Mouse (Mus musculus) stomach, postnatal 0 days (tissue): ENCODE results near the gene Copz1. TPM values are rescaled to one million over a fixed set of nuclear protein-coding genes. Genes with fewer than 3 reads are reported as not detected.
A peak's percentile ranks its signal among the peaks of the same experiment; 100 is the strongest.

Experiments used
- ATAC-seq: fragments of 200-750 bp; cut with Nextera tagmentation; 2 replicates; pipeline ENCODE4 v1.8.0; 2017; ENCODE audit not compliant: low FRiP score, low TSS enrichment
- DNase-seq: peaks from one replicate; pipeline ENCODE4 v3.0.0-alpha.2; 2016; ENCODE audit warnings: low spot score
- H3K27ac ChIP-seq: fragments of 300-500 bp; sonication (generic); replicated peaks from 2 replicates; pipeline ENCODE4 v1.5.1; 2014; ENCODE audit warnings: mild to moderate bottlenecking, control low read depth
- H3K27me3 ChIP-seq: fragments of 300-500 bp; sonication (generic); 2 replicates; pipeline ENCODE4 v1.6.1; 2014; ENCODE audit warnings: low read length; ENCODE audit not compliant: control insufficient read depth, insufficient read depth
- H3K36me3 ChIP-seq: fragments of 300-500 bp; sonication (generic); 2 replicates; pipeline ENCODE4 v1.6.1; 2014; ENCODE audit warnings: low read length, mixed read lengths; ENCODE audit not compliant: control insufficient read depth, insufficient read depth
- H3K4me1 ChIP-seq: fragments of 300-500 bp; sonication (generic); replicated peaks from 2 replicates; pipeline ENCODE4 v1.6.1; 2014; ENCODE audit warnings: antibody characterized with exemption; ENCODE audit not compliant: control insufficient read depth, insufficient read depth
- H3K4me2 ChIP-seq: fragments of 300-500 bp; sonication (generic); replicated peaks from 2 replicates; pipeline ENCODE4 v1.6.1; 2014; ENCODE audit warnings: low read depth, mild to moderate bottlenecking, control low read depth, moderate library complexity
- H3K4me3 ChIP-seq: fragments of 300-500 bp; sonication (generic); 2 replicates; pipeline ENCODE4 v1.5.1; 2014; ENCODE audit warnings: low read depth, low read length, control low read depth
- H3K9ac ChIP-seq: fragments of 300-500 bp; sonication (generic); 2 replicates; pipeline ENCODE4 v1.6.1; 2014; ENCODE audit warnings: mild to moderate bottlenecking, low read length, control low read depth, mixed read lengths
- H3K9me3 ChIP-seq: fragments of 300-500 bp; sonication (generic); 2 replicates; pipeline ENCODE4 v1.6.1; 2016; ENCODE audit warnings: low read length; ENCODE audit not compliant: control insufficient read depth
- CTCF ChIP-seq: IDR thresholded peaks from 2 replicates; pipeline ENCODE4 v1.5.1; 2016; ENCODE audit warnings: antibody characterized with exemption, low read depth, mild to moderate bottlenecking, moderate library complexity
- EP300 ChIP-seq: optimal IDR thresholded peaks from 2 replicates; pipeline ENCODE3; 2016; ENCODE audit warnings: antibody characterized with exemption
- WGBS: fragments of 180-500 bp; shearing (Covaris S2); extraction: QIAGEN DNeasy Blood & Tissue Kit; methylation state at CpG from one replicate; pipeline ENCODE4 v1.1.7; 2014; 5-methylcytosine and 5-hydroxymethylcytosine counted together
- polyA plus RNA-seq: library from polyadenylated mRNA; unstranded; fragments of >200 nt; fragmentation: Nextera tagmentation; extraction: Ambion mirVana; gene quantifications from 2 replicates; pipeline ENCODE4 v1.2.1, GENCODE M21; 2015

Copz1 gene
- polyA plus RNA-seq, 1 experiment from 2014 or later = 159 TPM

GRCm38 (mm10) chr15:103315011-103315502 lies 42.5 kb downstream of the Copz1 start:
- 11% methylated on average over 18 of the region's 18 CpGs for WGBS
- DNase-seq = peak; percentile 84
- Histone ChIP-seq H3K27me3 (no peaks in the 10 kb centered on the region), H3K36me3 (peaks cover 4% of the 10 kb centered on the region; the same call in 1 of the 2 replicates), H3K27ac (0 out of 2 replicates have a peak overlapping the region, but pooled peaks have one; percentile 40), H3K9ac (0 out of 2 replicates have a peak overlapping the region, but pooled peaks have one; percentile 23), H3K9me3 (no peaks in the 10 kb centered on the region), H3K4me2 (peak overlapping the region; percentile 50), H3K4me1 (0 out of 2 replicates have a peak, but pooled peaks cover 2% of the 10 kb centered on the region), H3K4me3 (peak overlapping the region; percentile 6; the same call in 1 of the 2 replicates)
- TF ChIP-seq EP300 (no peak), CTCF (peak; percentile 80)
- peak; percentile 78 for ATAC-seq

GRCm38 (mm10) chr15:103315979-103316776 lies 43.7 kb downstream of the Copz1 start:
- H3K4me1 ChIP-seq = 0 out of 2 replicates have a peak, but pooled peaks cover 2% of the 10 kb centered on the region
- H3K27me3 ChIP-seq = no peaks in the 10 kb centered on the region
- ATAC-seq = peak; percentile 24; the same call in 1 of the 2 replicates
- DNase-seq = no peak
- WGBS = 53% methylated on average over 10 of the region's 10 CpGs
- H3K4me2 ChIP-seq = no peak overlapping the region
- H3K36me3 ChIP-seq = peaks cover 4% of the 10 kb centered on the region; the same call in 1 of the 2 replicates
- H3K9me3 ChIP-seq = no peaks in the 10 kb centered on the region
- no peak overlapping the region for H3K4me3 ChIP-seq
- no peak overlapping the region for H3K27ac ChIP-seq
- no peak overlapping the region for H3K9ac ChIP-seq
- TF ChIP-seq CTCF = no peak
- no peak for TF ChIP-seq EP300

- no peak for ATAC-seq
- Histone ChIP-seq H3K9ac (no peak overlapping the region), H3K4me2 (no peak overlapping the region), H3K4me1 (0 out of 2 replicates have a peak, but pooled peaks cover 2% of the 10 kb centered on the region), H3K36me3 (peaks cover 4% of the 10 kb centered on the region; the same call in 1 of the 2 replicates), H3K9me3 (no peaks in the 10 kb centered on the region), H3K27ac (no peak overlapping the region), H3K27me3 (no peaks in the 10 kb centered on the region), H3K4me3 (no peak overlapping the region)
- TF ChIP-seq CTCF = no peak
- no peak for TF ChIP-seq EP300
- DNase-seq = no peak
These were observed 44.6 kb downstream of the Copz1 start for GRCm38 (mm10) chr15:103317120-103317519.

GRCm38 (mm10) chr15:103317731-103318130 lies 45.2 kb downstream of the Copz1 start:
- WGBS = 85% methylated on average over 8 of the region's 8 CpGs
- Histone ChIP-seq H3K4me2 (no peak overlapping the region), H3K27ac (0 out of 2 replicates have a peak overlapping the region, but pooled peaks have one; percentile 61), H3K4me1 (0 out of 2 replicates have a peak, but pooled peaks cover 2% of the 10 kb centered on the region), H3K9ac (no peak overlapping the region), H3K9me3 (no peaks in the 10 kb centered on the region), H3K36me3 (peaks cover 4% of the 10 kb centered on the region; the same call in 1 of the 2 replicates), H3K27me3 (no peaks in the 10 kb centered on the region), H3K4me3 (no peak overlapping the region)
- ATAC-seq (no peak), DNase-seq (no peak)
- TF ChIP-seq EP300 = no peak
- TF ChIP-seq CTCF = no peak

- H3K4me1 ChIP-seq = 0 out of 2 replicates have a peak, but pooled peaks cover 2% of the 10 kb centered on the region
- DNase-seq (no peak), ATAC-seq (no peak)
- WGBS = 49% methylated on average over 3 of the region's 3 CpGs
- H3K9me3 ChIP-seq = no peaks in the 10 kb centered on the region
- peak overlapping the region; percentile 61; the same call in 1 of the 2 replicates for H3K27ac ChIP-seq
- no peaks in the 10 kb centered on the region for H3K27me3 ChIP-seq
- H3K36me3 ChIP-seq = peaks cover 4% of the 10 kb centered on the region; the same call in 1 of the 2 replicates
- no peak overlapping the region for H3K9ac ChIP-seq
- no peak overlapping the region for H3K4me3 ChIP-seq
- H3K4me2 ChIP-seq = no peak overlapping the region
- TF ChIP-seq CTCF = no peak
- no peak for TF ChIP-seq EP300
These were observed 45.8 kb downstream of the Copz1 start for GRCm38 (mm10) chr15:103318201-103318816.
